Mouse (Mus musculus): Measurements from ENCODE around the gene Kif26a. TPM values are rescaled to one million over a fixed set of nuclear protein-coding genes. Genes with fewer than 3 reads are reported as not detected.

Gene Kif26a
- 2.0 and 2.8 TPM in 2 replicates for polyA plus RNA-seq (2014; fragmentation: Nextera tagmentation; extraction: Ambion mirVana)

GRCm38 (mm10) chr12:112145875-112146651, at the start of gene Kif26a:
Kif26a (plus strand) TSS chr12:112146208.
- peak; percentile 54 for ATAC-seq (ENCODE audit: insufficient read depth, low FRiP score, low TSS enrichment)
- Histone ChIP-seq H3K4me2 (ENCODE audit: low read depth) (peak within 1 kb of the TSS; percentile 87), H3K4me1 (ENCODE audit: control insufficient read depth, insufficient read depth, low read length) (peaks cover 24% of the 10 kb centered on the region), H3K9ac (ENCODE audit: low read length) (peak within 1 kb of the TSS; percentile 27), H3K4me3 (ENCODE audit: low read depth, low read length) (peak within 1 kb of the TSS; percentile 53), H3K9me3 (ENCODE audit: control insufficient read depth, low read length) (no peaks in the 10 kb centered on the region), H3K27ac (ENCODE audit: low read depth, low read length) (no peak within 1 kb of the TSS), H3K27me3 (ENCODE audit: control insufficient read depth, insufficient read depth, low read length) (peaks cover 58% of the 10 kb centered on the region), H3K36me3 (ENCODE audit: control insufficient read depth, insufficient read depth, low read length) (no peaks in the 10 kb centered on the region)
- peak; percentile 79 for DNase-seq (ENCODE audit: low spot score)
- under 1% methylated on average over 56 of the region's 68 CpGs for WGBS

- Histone ChIP-seq H3K4me1 (ENCODE audit: control insufficient read depth, insufficient read depth, low read length) (no peaks in the 10 kb centered on the region), H3K9ac (ENCODE audit: low read length) (no peak overlapping the region), H3K27ac (ENCODE audit: low read depth, low read length) (no peak overlapping the region), H3K36me3 (ENCODE audit: control insufficient read depth, insufficient read depth, low read length) (no peaks in the 10 kb centered on the region), H3K9me3 (ENCODE audit: control insufficient read depth, low read length) (no peaks in the 10 kb centered on the region), H3K4me2 (ENCODE audit: low read depth) (no peak overlapping the region), H3K4me3 (ENCODE audit: low read depth, low read length) (no peak overlapping the region), H3K27me3 (ENCODE audit: control insufficient read depth, insufficient read depth, low read length) (no peaks in the 10 kb centered on the region)
- no peak for ATAC-seq (ENCODE audit: insufficient read depth, low FRiP score, low TSS enrichment)
- WGBS, result 80% methylated on average over 8 of the region's 8 CpGs
- no peak for DNase-seq (ENCODE audit: low spot score)
Observed at GRCm38 (mm10) chr12:112096733-112097117, 49.3 kb upstream of the Kif26a start.

DNA sequence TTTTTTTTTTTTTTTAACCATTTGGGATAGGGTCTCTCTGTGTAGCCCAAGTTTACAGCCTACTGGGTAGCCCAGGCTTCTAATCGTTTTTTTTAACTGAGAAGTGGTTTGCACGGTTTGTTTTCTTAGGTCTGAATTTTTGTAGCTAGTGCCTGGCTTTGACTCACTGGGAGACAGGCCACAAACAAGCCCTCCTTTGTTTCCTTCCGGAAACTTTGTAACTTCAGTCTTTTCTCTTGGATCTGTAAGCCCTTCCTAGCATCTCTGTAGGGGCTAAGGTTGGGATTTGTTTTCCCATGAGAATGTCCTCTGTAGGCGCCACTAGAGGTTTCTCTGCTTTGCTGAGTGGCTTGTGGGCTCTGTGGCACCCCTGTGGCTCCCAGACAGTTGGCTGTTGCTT, 45.9 kb upstream of the Kif26a start:
- ATAC-seq (ENCODE audit: insufficient read depth, low FRiP score, low TSS enrichment) (no peak), DNase-seq (ENCODE audit: low spot score) (no peak)
- no peaks in the 10 kb centered on the region for H3K36me3 ChIP-seq (ENCODE audit: control insufficient read depth, insufficient read depth, low read length)
- H3K4me2 ChIP-seq (ENCODE audit: low read depth), result no peak overlapping the region
- WGBS, result 62% methylated on average over 4 of the region's 4 CpGs
- H3K27me3 ChIP-seq (ENCODE audit: control insufficient read depth, insufficient read depth, low read length), result no peaks in the 10 kb centered on the region
- H3K27ac ChIP-seq (ENCODE audit: low read depth, low read length), result no peak overlapping the region
- H3K4me3 ChIP-seq (ENCODE audit: low read depth, low read length), result no peak overlapping the region
- no peak overlapping the region for H3K9ac ChIP-seq (ENCODE audit: low read length)
- no peaks in the 10 kb centered on the region for H3K4me1 ChIP-seq (ENCODE audit: control insufficient read depth, insufficient read depth, low read length)
- no peaks in the 10 kb centered on the region for H3K9me3 ChIP-seq (ENCODE audit: control insufficient read depth, low read length)

DNA sequence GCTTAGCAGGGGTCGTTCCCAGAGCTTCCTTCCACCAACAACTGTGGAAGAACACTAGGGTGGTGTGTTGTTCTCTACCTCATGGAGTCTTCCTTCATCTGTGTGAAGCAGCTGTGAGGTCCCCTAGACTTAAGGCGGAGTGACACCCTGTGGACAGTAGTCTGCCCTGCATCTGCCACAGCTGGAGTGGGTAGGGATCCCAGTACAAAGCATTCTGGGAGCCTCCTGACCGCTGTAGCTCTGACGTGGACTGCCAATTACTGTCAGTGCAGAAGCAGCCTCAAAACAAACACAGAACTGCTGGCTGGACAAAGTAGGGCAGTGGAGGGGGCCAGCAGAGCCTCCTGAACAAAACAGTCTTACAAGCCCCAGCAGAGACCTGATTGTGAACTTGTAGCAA, 45.0 kb upstream of the Kif26a start:
- ATAC-seq (ENCODE audit: insufficient read depth, low FRiP score, low TSS enrichment) (no peak), DNase-seq (ENCODE audit: low spot score) (peak; percentile 8)
- Histone ChIP-seq H3K27me3 (ENCODE audit: control insufficient read depth, insufficient read depth, low read length) (no peaks in the 10 kb centered on the region), H3K27ac (ENCODE audit: low read depth, low read length) (no peak overlapping the region), H3K4me3 (ENCODE audit: low read depth, low read length) (no peak overlapping the region), H3K4me2 (ENCODE audit: low read depth) (no peak overlapping the region), H3K9ac (ENCODE audit: low read length) (no peak overlapping the region), H3K36me3 (ENCODE audit: control insufficient read depth, insufficient read depth, low read length) (no peaks in the 10 kb centered on the region), H3K4me1 (ENCODE audit: control insufficient read depth, insufficient read depth, low read length) (no peaks in the 10 kb centered on the region), H3K9me3 (ENCODE audit: control insufficient read depth, low read length) (no peaks in the 10 kb centered on the region)
- WGBS, result 61% methylated on average over 4 of the region's 4 CpGs

DNA sequence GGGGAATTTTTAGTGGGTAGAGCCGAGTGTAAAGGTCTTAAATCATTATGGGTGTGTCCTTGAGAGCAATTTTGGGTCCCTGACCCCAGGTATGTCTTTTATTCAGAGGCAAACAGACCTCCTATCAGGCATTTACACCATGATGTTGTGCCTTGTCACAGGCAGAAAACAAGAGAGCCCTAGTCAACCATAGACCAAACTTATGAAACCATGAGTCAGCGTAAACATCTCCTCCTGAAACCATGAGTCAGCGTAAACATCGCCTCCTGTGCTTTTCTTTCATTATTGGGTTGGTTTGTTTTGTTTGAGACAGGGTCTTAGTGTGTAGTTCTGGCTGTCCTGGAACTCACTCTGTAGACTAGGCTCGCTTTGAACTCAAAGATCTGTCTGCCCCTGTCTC, 42.8 kb upstream of the Kif26a start:
- Histone ChIP-seq H3K9me3 (ENCODE audit: control insufficient read depth, low read length) (no peaks in the 10 kb centered on the region), H3K4me1 (ENCODE audit: control insufficient read depth, insufficient read depth, low read length) (no peaks in the 10 kb centered on the region), H3K9ac (ENCODE audit: low read length) (no peak overlapping the region), H3K36me3 (ENCODE audit: control insufficient read depth, insufficient read depth, low read length) (no peaks in the 10 kb centered on the region), H3K27me3 (ENCODE audit: control insufficient read depth, insufficient read depth, low read length) (no peaks in the 10 kb centered on the region), H3K4me3 (ENCODE audit: low read depth, low read length) (no peak overlapping the region), H3K27ac (ENCODE audit: low read depth, low read length) (no peak overlapping the region), H3K4me2 (ENCODE audit: low read depth) (no peak overlapping the region)
- 91% methylated on average over 5 of the region's 5 CpGs for WGBS
- DNase-seq (ENCODE audit: low spot score) (no peak), ATAC-seq (ENCODE audit: insufficient read depth, low FRiP score, low TSS enrichment) (no peak)

DNA sequence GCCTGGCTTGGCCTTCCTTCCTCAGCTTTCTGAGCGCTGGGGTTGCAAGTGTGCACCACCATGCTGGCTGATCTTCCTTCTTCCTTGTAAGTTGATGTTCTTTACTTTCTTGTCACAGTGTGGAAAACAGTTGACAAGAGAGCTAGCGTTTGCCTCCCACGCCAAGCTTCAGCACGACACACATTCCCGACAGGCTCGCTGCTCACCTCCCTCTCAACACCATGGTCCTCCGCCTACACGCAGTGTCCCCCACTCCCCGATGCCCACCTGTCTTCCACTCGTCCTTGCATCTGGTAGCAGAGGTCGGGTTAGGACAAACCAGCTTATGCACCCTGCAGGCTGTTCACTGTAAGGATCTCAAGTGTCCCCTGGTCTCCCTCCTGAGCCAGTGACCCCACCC, 41.1 kb upstream of the Kif26a start:
- H3K36me3 ChIP-seq (ENCODE audit: control insufficient read depth, insufficient read depth, low read length), result no peaks in the 10 kb centered on the region
- 89% methylated on average over 11 of the region's 11 CpGs for WGBS
- H3K4me3 ChIP-seq (ENCODE audit: low read depth, low read length), result no peak overlapping the region
- H3K4me1 ChIP-seq (ENCODE audit: control insufficient read depth, insufficient read depth, low read length), result no peaks in the 10 kb centered on the region
- H3K9me3 ChIP-seq (ENCODE audit: control insufficient read depth, low read length), result no peaks in the 10 kb centered on the region
- no peak overlapping the region for H3K4me2 ChIP-seq (ENCODE audit: low read depth)
- no peak overlapping the region for H3K9ac ChIP-seq (ENCODE audit: low read length)
- H3K27ac ChIP-seq (ENCODE audit: low read depth, low read length), result no peak overlapping the region
- no peaks in the 10 kb centered on the region for H3K27me3 ChIP-seq (ENCODE audit: control insufficient read depth, insufficient read depth, low read length)
- ATAC-seq (ENCODE audit: insufficient read depth, low FRiP score, low TSS enrichment), result no peak
- DNase-seq (ENCODE audit: low spot score), result no peak

GRCm38 (mm10) chr12:112106541-112106971, 39.5 kb upstream of the Kif26a start, which contains the start of gene Aspg:
Aspg (plus strand) TSS chr12:112106679.
- ATAC-seq (ENCODE audit: insufficient read depth, low FRiP score, low TSS enrichment), result no peak
- H3K4me3 ChIP-seq (ENCODE audit: low read depth, low read length), result no peak within 1 kb of the TSS
- no peak within 1 kb of the TSS for H3K27ac ChIP-seq (ENCODE audit: low read depth, low read length)
- H3K27me3 ChIP-seq (ENCODE audit: control insufficient read depth, insufficient read depth, low read length), result no peaks in the 10 kb centered on the region
- H3K9me3 ChIP-seq (ENCODE audit: control insufficient read depth, low read length), result no peaks in the 10 kb centered on the region
- under 1% methylated on average over 14 of the region's 14 CpGs for WGBS
- H3K36me3 ChIP-seq (ENCODE audit: control insufficient read depth, insufficient read depth, low read length), result no peaks in the 10 kb centered on the region
- H3K4me1 ChIP-seq (ENCODE audit: control insufficient read depth, insufficient read depth, low read length), result no peaks in the 10 kb centered on the region
- peak within 1 kb of the TSS; percentile 30 for H3K4me2 ChIP-seq (ENCODE audit: low read depth)
- DNase-seq (ENCODE audit: low spot score), result peak; percentile 31
- H3K9ac ChIP-seq (ENCODE audit: low read length), result no peak within 1 kb of the TSS

GRCm38 (mm10) chr12:112107685-112108084, 38.3 kb upstream of the Kif26a start:
- DNase-seq (ENCODE audit: low spot score) (no peak), ATAC-seq (ENCODE audit: insufficient read depth, low FRiP score, low TSS enrichment) (no peak)
- 91% methylated on average over 8 of the region's 8 CpGs for WGBS

More at GRCm38 (mm10) chr12:112107685-112108084, 38.3 kb upstream of the Kif26a start:
- Histone ChIP-seq H3K27me3 (ENCODE audit: control insufficient read depth, insufficient read depth, low read length) (no peaks in the 10 kb centered on the region), H3K4me1 (ENCODE audit: control insufficient read depth, insufficient read depth, low read length) (no peaks in the 10 kb centered on the region), H3K9me3 (ENCODE audit: control insufficient read depth, low read length) (no peaks in the 10 kb centered on the region), H3K36me3 (ENCODE audit: control insufficient read depth, insufficient read depth, low read length) (no peaks in the 10 kb centered on the region), H3K4me2 (ENCODE audit: low read depth) (no peak overlapping the region), H3K9ac (ENCODE audit: low read length) (no peak overlapping the region), H3K4me3 (ENCODE audit: low read depth, low read length) (no peak overlapping the region), H3K27ac (ENCODE audit: low read depth, low read length) (no peak overlapping the region)

Data from neural tube, embryonic 11.5 days (tissue).